Mouse (Mus musculus): ENCODE data around the gene Syngap1. TPM values are rescaled to one million over a fixed set of nuclear protein-coding genes. Genes with fewer than 3 reads are reported as not detected.

The Syngap1 gene
- polyA plus RNA-seq, 1 experiment from 2014 or later: 1.5 TPM

- no peak for DNase-seq (ENCODE audit: low spot score)
- H3K27ac ChIP-seq (replicated peaks): no peak overlapping the region
- no peaks in the 10 kb centered on the region for H3K9me3 ChIP-seq (replicated peaks)
- H3K36me3 ChIP-seq: no peaks in the 10 kb centered on the region
- H3K4me1 ChIP-seq: peaks cover 10% of the 10 kb centered on the region
- no peaks in the 10 kb centered on the region for H3K27me3 ChIP-seq (ENCODE audit: low read depth, poor library complexity, severe bottlenecking)
- H3K4me3 ChIP-seq: no peak overlapping the region
- WGBS: 80% methylated on average over 2 of the region's 2 CpGs
Observed at GRCm38 (mm10) chr17:27008277-27008676, 67.2 kb downstream of the Syngap1 start.

- Histone ChIP-seq H3K4me3 (no peak overlapping the region), H3K27me3 (ENCODE audit: low read depth, poor library complexity, severe bottlenecking) (no peaks in the 10 kb centered on the region), H3K9me3 (replicated peaks) (no peaks in the 10 kb centered on the region), H3K27ac (replicated peaks) (no peak overlapping the region), H3K36me3 (no peaks in the 10 kb centered on the region), H3K4me1 (peaks cover 18% of the 10 kb centered on the region)
- WGBS: 92% methylated on average over 10 of the region's 10 CpGs
- DNase-seq (ENCODE audit: low spot score): no peak
Observed at GRCm38 (mm10) chr17:27011167-27011566, 70.1 kb downstream of the Syngap1 start.

- H3K9me3 ChIP-seq (replicated peaks): no peaks in the 10 kb centered on the region
- no peaks in the 10 kb centered on the region for H3K27me3 ChIP-seq (ENCODE audit: low read depth, poor library complexity, severe bottlenecking)
- H3K36me3 ChIP-seq: no peaks in the 10 kb centered on the region
- H3K4me3 ChIP-seq: no peak overlapping the region
- peaks cover 20% of the 10 kb centered on the region for H3K4me1 ChIP-seq
- 67% methylated on average over 14 of the region's 14 CpGs for WGBS
- DNase-seq (ENCODE audit: low spot score): no peak
- H3K27ac ChIP-seq (replicated peaks): no peak overlapping the region
Observed at GRCm38 (mm10) chr17:27011998-27012672, 71.1 kb downstream of the Syngap1 start.

- DNase-seq (ENCODE audit: low spot score): no peak
- WGBS: 63% methylated on average over 6 of the region's 6 CpGs
- Histone ChIP-seq H3K4me1 (peaks cover 27% of the 10 kb centered on the region), H3K9me3 (replicated peaks) (no peaks in the 10 kb centered on the region), H3K36me3 (no peaks in the 10 kb centered on the region), H3K27ac (replicated peaks) (no peak overlapping the region), H3K27me3 (ENCODE audit: low read depth, poor library complexity, severe bottlenecking) (no peaks in the 10 kb centered on the region), H3K4me3 (no peak overlapping the region)
Observed at GRCm38 (mm10) chr17:27012909-27013308, 71.9 kb downstream of the Syngap1 start.

- Histone ChIP-seq H3K9me3 (replicated peaks) (no peaks in the 10 kb centered on the region), H3K4me3 (peak overlapping the region; percentile 54), H3K27ac (replicated peaks) (peak overlapping the region; percentile 79), H3K27me3 (ENCODE audit: low read depth, poor library complexity, severe bottlenecking) (no peaks in the 10 kb centered on the region), H3K36me3 (peaks cover 35% of the 10 kb centered on the region), H3K4me1 (peaks cover 26% of the 10 kb centered on the region)
- 8% methylated on average over 34 of the region's 34 CpGs for whole genome bisulfite sequencing
- peak; percentile 87 for DNase-seq (ENCODE audit: low spot score)
Observed at GRCm38 (mm10) chr17:27017564-27018499, 76.8 kb downstream of the Syngap1 start.

GRCm38 (mm10) chr17:27018555-27019196, 77.6 kb downstream of the Syngap1 start:
- WGBS: 45% methylated on average over 12 of the region's 12 CpGs
- H3K27me3 ChIP-seq (ENCODE audit: low read depth, poor library complexity, severe bottlenecking): no peaks in the 10 kb centered on the region
- H3K9me3 ChIP-seq (replicated peaks): no peaks in the 10 kb centered on the region
- peaks cover 43% of the 10 kb centered on the region for H3K36me3 ChIP-seq
- peak overlapping the region; percentile 79 for H3K27ac ChIP-seq (replicated peaks)
- H3K4me1 ChIP-seq: peaks cover 25% of the 10 kb centered on the region
- peak overlapping the region; percentile 54 for H3K4me3 ChIP-seq
- no peak for DNase-seq (ENCODE audit: low spot score)

GRCm38 (mm10) chr17:27021076-27021475, 80.0 kb downstream of the Syngap1 start:
- H3K36me3 ChIP-seq: peaks cover 67% of the 10 kb centered on the region
- no peaks in the 10 kb centered on the region for H3K27me3 ChIP-seq (ENCODE audit: low read depth, poor library complexity, severe bottlenecking)

GRCm38 (mm10) chr17:27021736-27022135, 80.7 kb downstream of the Syngap1 start:
- Histone ChIP-seq H3K27me3 (ENCODE audit: low read depth, poor library complexity, severe bottlenecking) (no peaks in the 10 kb centered on the region), H3K36me3 (peaks cover 70% of the 10 kb centered on the region), H3K27ac (replicated peaks) (no peak overlapping the region), H3K9me3 (replicated peaks) (no peaks in the 10 kb centered on the region), H3K4me1 (peaks cover 19% of the 10 kb centered on the region), H3K4me3 (no peak overlapping the region)
- 96% methylated on average over 9 of the region's 9 CpGs for WGBS
- DNase-seq (ENCODE audit: low spot score): no peak

More at GRCm38 (mm10) chr17:27021076-27021475, 80.0 kb downstream of the Syngap1 start:
- Histone ChIP-seq H3K9me3 (replicated peaks) (no peaks in the 10 kb centered on the region), H3K4me1 (peaks cover 19% of the 10 kb centered on the region), H3K4me3 (no peak overlapping the region), H3K27ac (replicated peaks) (no peak overlapping the region)
- 94% methylated on average over 14 of the region's 14 CpGs for WGBS
- no peak for DNase-seq (ENCODE audit: low spot score)

Small RNA genes within 50 kb of the gene (microRNA-seq; reads per million reads assigned to microRNA genes)
- gene Gm27775 (not detected), gene Mir3083 (not detected), gene Mir6968 (not detected)

Other genes starting within 250 kb of the Syngap1 start
- gene Crebrf, start 225.6 kb upstream of the Syngap1 start, polyA plus RNA-seq (2016; fragmentation: Nextera tagmentation; extraction: Ambion mirVana): 3.5 and 3.8 TPM in 2 replicates
- gene Bnip1, start 160.2 kb upstream of the Syngap1 start, polyA plus RNA-seq (2016; fragmentation: Nextera tagmentation; extraction: Ambion mirVana): 46.4 and 48.9 TPM in 2 replicates
- not detected in 2 replicates for gene Nkx2-5, start 96.2 kb upstream of the Syngap1 start, polyA plus RNA-seq (2016; fragmentation: Nextera tagmentation; extraction: Ambion mirVana)
- gene Kifc5b, start 24.2 kb upstream of the Syngap1 start, polyA plus RNA-seq (2016; fragmentation: Nextera tagmentation; extraction: Ambion mirVana): 10.6 and 12.1 TPM in 2 replicates
- 3.1 and 4.7 TPM in 2 replicates for gene Phf1, start 8.2 kb upstream of the Syngap1 start, polyA plus RNA-seq (2016; fragmentation: Nextera tagmentation; extraction: Ambion mirVana)
- gene Cuta, start 1.7 kb upstream of the Syngap1 start, polyA plus RNA-seq (2016; fragmentation: Nextera tagmentation; extraction: Ambion mirVana): 175 and 179 TPM in 2 replicates
- 18.6 and 18.8 TPM in 2 replicates for gene Zbtb9, start 31.9 kb downstream of the Syngap1 start, polyA plus RNA-seq (2016; fragmentation: Nextera tagmentation; extraction: Ambion mirVana)
- gene Bak1, start 87.8 kb downstream of the Syngap1 start, polyA plus RNA-seq (2016; fragmentation: Nextera tagmentation; extraction: Ambion mirVana): 2.8 and 3.4 TPM in 2 replicates
- gene Itpr3, start 116.1 kb downstream of the Syngap1 start, polyA plus RNA-seq (2016; fragmentation: Nextera tagmentation; extraction: Ambion mirVana): 1.0 and 1.3 TPM in 2 replicates
- gene Uqcc2, start 192.7 kb downstream of the Syngap1 start, polyA plus RNA-seq (2016; fragmentation: Nextera tagmentation; extraction: Ambion mirVana): 404 and 411 TPM in 2 replicates
- 0.29 TPM in 1 of 2 replicates, not detected in the other for gene Ip6k3, start 226.5 kb downstream of the Syngap1 start, polyA plus RNA-seq (2016; fragmentation: Nextera tagmentation; extraction: Ambion mirVana)